Mouse (Mus musculus): ENCODE measurements around the gene Col4a2.

Gene Col4a2

DNA sequence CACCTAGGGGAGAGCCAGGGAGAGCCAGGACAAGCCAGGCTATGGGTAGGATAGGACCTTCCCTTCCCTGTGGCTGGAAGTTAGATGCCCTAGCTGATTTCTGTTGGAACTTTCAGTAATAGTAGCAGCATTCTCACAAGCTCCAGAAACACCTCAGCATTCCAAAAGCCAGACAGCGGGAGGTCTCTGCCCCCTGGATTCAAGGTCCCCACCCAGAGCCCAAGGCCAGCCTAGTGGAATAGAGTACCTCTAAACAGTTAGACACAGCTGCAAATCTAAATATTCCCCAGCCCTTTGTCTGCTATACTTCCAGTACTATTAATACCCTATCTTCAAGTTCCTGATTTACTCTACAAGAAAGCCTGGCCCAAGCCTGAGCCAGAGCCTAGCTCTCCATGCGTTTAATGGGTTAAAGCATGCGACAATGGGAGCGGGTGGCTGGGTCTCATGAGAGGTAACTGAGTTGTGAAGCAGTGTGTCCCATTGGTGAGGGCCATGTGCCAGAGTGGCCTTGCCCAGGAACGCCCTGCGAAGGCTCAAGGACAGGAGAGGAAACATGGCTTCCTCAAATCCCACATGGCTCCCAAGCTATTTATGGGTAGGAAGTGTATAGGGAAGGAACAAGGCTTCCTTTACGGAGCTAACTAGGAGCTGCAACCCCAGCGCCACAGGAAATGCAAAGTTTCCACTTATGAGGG is 15.3 kb upstream of the Col4a2 start:
- no peak for DNase-seq

DNA sequence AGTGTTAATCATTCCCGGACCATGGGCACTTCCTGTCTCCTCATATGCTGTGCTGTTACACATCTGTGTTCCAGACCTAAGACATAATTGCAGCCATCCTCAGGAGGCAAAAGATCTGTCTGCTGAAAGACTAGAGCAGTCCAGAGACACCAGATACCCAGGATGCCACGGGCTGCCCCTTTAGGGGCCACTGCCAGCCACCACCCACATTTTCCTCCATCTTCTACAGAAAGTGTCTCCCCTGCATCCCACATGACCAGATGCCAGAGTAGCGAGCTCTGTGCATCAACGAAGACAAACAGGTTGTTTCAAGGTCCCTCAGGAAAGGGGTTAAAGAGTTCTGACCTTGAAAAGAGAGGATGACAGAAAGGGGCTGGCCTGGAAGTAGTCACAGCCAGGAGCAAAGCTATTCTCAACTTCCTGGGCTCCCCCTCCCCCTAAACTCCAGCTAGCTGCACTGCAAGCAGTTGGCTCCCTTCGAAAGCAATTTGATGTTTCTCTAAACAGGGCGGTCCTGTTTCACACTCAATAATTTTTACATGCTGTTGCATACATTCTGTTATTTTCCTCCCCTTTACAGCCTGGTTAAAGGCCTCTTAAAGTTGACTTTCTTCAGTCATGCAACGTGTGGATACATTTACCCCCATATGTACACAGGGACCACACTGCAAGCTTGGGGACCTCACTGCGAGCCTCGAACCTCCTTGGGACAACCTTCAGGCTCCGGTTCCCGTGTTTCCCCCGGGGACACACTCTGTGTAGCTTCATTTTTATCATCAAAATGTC is 13.9 kb upstream of the Col4a2 start:
- no peak for DNase-seq

DNA sequence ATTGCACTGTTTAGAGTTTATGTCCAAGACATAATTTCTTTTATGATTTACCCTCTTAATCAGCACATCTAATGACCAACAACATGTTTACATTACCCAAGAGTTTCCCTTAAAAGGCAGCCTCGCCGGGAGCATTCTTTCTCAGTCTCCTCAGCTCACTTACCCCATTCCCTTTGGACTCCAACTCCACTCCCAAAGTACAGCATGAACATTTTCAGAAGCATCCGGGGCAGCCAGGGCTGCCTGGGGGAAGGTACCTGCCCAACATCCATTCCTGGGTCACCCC is 13.3 kb upstream of the Col4a2 start:
- no peak for DNase-seq

DNA sequence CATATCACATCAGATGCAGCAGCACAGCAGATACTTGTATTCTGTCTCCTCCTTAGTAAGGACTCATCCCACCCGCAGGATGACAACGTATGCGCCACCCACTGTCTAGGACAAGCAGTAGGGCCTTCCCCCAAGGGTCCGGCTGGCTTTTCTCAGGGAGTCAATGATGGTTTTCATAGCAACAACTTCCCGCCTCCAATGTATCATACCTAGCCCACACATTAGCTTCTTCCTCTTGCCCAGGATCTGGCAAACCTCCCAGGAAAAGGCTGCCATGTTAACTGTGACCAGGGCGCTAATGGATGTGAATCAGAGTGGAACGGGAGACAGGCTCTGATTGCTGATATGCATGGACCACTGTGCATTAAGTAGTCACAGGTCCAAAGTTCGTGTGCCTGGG is 12.2 kb upstream of the Col4a2 start:
- DNase-seq: peak; percentile 39

DNA sequence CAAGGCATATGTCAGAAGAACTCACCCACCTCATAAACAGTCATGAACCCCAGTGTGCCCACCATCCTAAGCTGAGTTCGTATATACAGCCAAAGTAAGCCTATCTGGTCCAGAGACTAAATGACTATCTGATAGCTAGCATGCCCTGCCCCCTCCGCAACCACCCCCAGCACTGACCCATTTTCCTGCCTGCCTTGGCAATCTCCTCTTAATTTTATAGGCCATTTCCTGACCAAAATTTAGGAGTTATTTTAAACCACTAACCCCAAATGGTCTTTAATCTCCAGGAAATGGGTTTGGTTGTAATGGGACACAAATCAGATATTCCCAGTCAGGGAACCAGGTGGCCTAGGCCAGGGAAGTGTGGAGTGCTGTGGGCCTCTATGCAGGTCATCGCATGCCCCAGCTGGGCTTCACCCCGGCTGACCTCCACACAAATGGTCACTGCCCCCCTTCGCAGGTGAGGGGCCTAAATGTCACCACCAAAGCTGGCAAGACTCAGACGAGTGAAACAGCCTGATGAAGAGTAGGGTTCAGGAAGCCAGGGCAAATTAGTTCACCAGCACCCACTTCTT is 8.5 kb upstream of the Col4a2 start:
- DNase-seq: no peak

DNA sequence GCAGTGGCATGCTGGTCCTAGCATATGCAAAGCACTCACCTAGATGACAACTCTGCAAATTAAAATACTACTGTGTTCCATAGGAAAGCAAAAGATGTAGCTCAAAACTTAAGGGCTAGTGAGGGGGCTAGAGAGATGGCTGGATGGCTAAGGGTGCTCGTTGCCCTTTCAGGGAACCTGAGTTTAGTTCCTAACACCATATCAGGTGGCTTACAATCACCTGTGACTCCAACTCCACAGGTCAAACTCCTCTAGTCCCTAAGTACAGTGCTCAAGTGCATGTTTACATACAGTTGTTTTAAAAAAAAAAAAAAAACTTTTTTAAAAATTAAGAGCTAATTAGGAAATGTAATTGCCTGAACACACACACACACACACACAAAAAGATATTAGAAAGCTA is 7.1 kb upstream of the Col4a2 start:
- DNase-seq: no peak

DNA sequence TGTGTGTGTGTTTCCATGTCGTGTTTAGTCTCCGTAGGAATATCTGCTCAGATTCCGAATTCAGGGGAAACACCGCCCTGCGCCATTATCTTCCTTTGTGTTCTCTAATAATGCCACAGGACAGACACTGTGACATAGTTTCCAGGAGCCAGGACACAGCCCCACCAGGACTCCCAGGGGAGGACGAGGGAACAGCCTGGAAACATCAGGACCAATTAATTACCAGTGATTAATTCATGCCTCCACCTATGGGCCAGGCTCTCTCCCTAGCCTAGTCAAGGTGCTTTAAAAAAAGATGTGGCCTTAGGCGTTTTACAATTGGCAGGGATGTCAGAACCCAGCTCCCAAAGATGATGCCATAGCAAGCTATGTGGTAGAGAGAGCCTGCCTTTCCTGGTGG is 5.2 kb upstream of the Col4a2 start:
- no peak for DNase-seq

DNA sequence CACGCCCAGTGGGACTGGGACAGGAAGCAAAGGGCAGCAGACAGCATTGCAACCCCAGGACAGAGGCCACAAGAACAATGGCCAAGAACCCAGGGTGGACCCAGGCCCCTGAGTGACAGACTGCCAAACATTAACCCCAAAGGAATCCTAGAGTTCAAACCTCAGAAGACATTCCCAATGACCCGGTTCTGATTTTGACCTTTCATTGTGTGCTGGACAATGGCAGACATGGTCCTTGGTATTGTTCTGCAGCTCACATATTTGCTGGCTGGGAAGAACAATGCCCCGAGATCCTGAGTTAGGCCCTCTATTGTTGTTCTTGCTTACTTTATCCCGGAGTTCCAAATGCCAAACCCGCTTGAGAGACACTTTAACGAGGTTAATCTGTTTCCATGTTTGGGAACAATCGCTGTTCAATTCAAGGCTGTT is 4.0 kb upstream of the Col4a2 start:
- no peak for DNase-seq

DNA sequence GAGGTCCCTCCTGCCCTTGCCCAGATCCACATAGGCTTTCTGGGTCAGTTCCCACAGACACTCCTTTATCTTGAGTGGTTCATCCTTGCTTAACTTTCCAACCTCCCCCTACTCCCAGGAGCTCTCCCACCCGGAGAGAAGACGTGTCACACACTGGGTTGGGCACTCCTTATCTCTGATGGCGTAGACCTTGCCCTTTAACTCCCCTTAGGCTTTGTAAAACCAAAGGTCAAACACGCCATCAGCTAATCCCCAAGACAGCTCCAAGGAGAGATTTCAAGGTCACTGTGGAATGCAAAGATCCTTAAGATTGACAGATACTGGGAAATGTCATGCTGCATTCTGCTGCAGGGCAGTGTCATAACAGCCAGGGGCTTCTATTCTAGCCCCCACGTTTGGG is 3.4 kb upstream of the Col4a2 start:
- DNase-seq: no peak

DNA sequence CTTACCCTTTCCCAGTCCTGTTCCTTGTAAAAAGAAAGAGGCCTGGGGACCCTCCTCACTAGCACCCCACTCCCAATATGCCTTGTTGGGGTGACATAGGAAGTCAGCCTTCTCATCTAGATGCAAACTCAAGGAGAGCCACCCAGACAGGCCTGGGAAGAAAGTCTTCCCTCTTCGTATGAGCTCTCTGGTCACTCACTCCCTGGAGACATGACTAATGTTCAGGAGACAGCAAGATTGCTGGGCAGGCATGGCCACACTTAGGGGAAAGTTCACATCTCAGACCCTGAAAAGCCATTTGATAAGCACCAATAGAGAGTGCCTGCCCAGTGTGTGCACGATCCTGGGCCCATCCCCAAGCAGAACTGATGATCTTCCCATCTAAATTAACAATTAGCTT is 2.6 kb upstream of the Col4a2 start:
- no peak for DNase-seq

DNA sequence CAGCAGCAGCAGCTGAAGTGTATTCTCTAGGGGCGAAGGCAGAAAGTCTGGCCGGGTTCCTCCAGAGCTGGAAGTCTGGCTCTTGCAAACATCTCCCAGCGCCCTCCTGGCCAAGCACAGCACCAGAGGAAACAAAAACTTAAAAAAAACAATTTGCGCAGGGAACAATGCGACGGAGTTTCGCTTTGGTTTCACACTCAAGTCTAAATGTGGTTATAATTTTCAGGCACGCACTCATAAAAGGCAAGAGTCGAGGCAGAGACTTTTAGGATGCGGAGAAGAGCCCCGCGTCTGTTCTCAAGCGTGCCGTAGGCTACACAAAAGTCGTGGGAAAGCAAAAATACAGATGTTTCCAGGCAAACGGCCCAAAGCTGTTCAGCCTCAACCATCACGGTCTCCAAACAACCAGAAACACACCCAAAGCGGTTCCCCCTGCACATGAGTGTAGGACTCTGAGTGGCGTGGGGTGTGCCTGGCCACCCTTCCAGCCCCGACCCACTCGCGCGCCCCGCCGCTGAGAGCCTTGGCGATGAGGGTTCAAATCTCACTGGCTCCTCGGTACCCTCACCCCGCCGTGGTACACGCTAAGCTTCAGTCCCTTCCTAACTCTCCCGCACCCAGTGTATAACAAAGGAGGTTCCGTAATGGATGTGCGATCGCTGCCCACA is 790 bp upstream of the Col4a2 start:
- DNase-seq: peak; percentile 12

DNA sequence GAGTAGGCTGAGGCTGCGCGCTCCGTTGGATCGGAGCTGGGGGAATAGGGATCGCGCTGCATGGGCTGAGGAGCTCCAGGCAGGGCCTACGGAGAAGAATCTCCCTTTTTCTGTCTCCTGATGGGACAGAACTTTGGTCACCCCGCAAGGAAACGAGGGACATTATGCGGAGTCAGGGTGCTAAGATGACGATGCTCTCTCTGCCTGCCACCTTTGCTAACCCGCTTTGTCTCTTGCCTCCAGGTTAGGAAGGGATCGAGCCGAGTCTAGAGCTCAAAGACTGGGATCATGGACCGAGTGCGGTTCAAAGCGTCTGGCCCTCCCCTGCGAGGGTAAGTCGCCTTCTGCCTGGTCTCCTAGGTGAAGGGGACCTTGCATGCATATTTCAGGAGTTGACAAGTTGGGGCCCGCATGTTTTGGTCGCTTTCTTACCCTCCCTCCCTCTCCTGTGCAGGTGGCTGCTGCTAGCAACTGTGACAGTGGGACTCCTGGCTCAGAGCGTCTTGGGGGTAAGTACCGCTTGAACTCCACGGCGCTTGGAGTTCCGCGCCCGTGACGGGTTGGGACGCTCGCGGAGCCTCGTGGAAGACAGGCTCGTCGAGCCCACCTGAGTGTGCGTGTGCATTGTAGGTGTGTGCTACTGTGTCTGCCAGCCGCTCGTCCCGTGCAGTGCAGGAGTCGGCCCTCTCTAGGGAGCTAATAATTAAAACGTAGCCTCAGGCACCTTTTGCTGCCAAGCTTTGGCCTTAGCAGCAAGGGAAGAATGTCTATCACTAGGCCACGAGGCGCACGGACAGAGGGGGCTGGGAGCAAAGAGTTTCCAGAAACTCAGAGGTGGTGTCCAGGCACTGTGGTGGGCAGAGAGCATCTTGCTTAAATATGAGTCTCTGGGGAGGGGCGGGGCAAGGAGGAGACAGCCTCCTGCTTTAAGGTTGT is 839 bp downstream of the Col4a2 start:
- DNase-seq: peak; percentile 18

DNA sequence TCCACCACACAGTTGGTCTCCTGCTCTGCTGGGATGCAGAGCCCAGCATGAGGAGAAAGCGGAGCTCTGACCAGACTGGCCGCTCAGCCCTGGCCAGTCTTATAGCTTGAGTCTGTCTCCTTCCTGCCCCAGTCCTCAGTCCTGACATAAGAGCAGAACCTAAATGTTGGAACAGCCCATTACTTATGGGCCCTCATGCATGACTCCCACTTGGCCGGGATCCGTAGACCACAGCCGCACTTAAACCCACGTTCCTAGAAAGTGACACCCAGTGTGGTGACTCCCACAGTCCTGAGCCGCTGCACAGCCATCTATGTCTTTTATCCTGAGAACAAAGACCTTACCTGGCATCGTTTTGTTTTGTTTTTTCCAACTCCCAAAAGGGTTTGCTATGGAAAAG is 2.0 kb downstream of the Col4a2 start:
- DNase-seq: no peak

DNA sequence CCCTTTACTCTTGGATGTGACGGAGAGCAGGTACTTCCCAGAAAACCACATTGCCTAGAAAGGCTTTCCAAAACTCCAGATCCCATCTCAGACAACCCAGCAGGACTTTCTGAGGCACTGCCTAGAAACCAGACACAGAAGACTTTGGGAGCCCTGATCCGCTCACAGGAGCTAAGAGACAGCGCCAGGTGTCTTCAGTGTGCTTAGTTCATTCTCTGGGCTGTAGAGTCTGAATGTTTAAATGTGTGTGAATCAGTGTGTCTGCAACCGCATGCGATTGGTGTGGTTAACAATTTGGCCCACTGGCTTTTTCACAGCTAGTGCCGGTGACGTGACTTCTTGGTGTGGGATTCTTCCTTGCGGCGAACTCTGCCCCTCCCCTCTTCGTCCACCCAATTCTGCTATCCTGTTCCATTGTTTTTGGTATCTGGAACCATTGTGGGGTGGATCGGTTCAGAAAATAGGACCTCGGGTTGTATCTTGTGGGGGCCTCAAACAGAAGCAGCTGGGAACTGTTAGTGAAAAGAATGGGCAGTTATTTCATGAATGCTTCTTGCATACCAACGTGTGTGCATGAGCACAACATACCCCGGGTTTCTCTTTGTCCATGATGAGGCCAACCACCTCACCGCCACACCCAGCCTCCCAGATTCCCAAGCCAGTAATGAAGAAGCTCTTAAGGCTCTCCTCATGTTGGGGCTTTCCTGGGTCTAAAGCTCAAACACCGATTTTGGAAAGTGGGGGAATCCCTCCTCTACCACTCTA is 2.8 kb downstream of the Col4a2 start:
- no peak for DNase-seq

DNA sequence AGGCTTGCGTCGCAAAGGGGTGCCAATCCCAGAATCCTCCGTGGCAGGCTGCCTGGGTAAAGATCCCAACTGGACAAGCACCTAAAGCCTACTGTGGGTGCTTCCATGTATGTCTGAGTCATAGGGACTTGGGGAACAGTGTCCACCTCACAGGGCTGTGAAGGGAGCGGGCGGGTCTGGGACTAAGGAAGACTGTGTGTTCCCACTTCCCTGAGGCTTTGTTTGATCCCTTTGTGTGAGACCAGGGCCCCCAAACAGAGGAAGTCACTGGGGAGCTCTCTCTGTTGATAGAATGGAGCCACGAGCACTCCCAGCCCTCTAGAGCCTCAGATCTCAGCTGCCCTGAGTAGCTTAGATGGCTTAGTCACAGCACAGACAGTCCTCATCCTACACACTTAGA is 3.5 kb downstream of the Col4a2 start:
- DNase-seq: no peak

DNA sequence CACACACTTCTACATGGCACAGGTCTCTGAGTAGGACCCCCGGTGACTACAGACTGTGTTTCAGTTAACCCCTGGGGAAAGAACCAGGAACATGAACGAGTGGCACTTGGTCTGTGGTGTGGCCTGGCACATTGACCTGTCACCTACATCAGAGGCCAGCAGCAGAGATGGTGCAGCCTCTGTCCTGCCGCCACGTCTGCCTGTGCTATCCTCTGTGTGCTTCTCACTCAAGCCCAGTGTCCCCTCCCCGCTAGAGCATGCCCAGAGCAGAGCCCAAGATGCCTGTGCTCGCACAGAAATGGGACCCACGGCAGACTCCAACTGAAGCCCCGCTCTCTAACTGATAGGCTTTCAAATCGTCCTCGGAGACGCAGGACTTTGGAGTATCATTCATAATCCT is 6.8 kb downstream of the Col4a2 start:
- DNase-seq: no peak

DNA sequence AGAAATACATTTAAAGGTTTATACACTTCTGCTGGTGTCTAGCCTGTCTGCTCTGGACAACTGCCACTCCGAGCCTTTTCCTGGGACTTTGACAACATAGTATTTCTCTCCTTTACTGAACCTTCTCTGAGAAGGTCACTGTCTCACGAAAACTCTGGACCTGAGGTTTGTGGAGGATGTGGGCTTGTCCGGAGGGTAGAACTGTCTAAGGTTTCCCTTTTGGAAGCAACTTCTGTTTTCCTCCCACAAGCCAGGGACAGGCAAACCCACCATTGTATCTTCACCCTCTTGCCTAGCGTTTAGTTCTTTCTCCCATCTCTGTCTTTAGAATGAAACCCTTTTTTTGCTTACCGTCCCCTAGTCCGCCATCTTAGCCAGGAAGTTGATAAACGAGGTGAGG is 9.2 kb downstream of the Col4a2 start:
- DNase-seq: no peak

DNA sequence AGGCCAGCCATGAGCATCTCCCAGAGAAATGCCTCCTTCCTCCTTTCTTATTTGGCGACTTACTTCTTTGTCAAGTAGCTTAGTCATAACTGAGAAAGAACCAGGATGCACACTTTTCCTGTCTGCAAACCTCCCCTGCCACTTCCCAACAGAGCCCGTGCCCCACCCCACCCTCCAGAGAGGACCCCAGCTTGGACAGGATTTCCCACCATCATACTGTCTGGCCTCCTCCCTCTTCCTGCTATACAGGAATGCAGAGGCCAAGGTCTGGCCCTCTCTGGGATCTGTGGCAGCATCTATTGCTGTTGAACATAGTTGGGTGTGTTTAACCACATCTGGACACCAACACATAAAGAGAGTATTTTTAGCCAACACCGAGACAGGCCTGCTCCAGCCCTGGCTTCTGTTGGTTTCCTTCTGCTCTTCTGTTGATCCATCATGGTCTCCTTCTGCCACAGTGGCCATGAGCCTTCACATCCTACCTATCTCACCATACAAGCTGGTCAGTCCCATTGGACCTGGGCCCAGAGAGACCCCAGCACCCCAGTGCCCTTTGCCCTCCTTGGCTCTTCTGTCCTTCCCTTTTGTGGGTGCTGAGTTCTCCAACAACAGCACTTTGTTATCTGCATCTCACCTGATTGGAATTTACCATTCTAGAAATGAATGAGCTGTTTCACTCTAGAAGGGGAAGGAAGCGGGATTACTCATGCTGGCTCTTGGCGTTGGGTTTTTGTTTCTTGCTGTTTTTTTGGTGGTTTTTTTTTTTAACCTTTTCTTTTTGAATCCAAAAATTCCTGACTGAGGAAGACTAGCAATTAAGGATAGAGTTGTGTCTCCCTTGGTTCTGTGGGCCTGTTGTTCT is 10.3 kb downstream of the Col4a2 start:
- DNase-seq: no peak

DNA sequence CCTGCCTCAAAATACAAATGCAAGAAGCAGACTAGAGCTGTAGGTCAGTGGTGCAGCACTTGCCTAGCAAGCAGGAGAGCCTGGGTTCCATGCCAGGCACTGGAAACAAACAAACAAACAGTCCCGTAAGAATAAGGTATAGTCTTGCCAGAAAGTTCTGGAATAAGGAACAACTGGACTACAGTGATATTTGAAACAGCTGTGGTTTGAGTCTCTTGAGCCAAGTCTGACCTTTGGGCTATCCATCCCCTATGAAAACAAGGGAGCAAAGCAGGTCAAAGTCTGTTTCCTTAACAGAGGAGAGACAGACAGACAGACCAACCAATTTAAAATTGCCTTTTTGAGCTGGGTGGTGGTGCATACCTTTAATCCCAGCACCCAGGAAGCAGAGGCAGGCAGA is 11.1 kb downstream of the Col4a2 start:
- no peak for DNase-seq

DNA sequence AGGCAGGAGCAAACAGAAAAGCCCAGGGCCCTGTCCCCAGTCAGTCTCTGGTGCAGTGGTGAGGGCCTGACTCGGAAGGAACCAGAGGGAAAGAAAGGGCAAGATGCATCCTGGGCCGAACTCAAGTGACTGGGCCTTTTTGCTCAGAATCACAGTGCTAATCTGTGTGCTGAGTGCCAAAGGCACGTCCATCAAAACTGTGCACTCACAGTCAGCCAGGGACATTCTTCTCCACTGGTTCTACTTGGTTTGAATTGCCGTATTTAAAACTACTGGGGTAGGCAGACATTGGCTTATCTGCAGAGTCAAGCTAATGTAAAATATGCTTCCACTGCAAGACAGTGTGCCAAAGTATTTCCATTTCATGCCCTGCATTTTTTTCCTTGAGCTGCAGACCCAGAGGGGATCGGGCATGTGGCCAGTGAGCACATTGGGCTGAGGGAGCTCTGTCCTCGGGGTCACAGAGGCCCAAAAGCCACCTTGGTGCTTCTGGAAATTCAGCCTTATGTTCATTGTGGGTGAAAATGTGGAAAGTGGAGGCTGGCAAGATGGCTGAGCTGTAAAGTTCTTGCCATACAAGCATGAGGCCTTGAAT is 12.3 kb downstream of the Col4a2 start:
- DNase-seq: no peak

DNA sequence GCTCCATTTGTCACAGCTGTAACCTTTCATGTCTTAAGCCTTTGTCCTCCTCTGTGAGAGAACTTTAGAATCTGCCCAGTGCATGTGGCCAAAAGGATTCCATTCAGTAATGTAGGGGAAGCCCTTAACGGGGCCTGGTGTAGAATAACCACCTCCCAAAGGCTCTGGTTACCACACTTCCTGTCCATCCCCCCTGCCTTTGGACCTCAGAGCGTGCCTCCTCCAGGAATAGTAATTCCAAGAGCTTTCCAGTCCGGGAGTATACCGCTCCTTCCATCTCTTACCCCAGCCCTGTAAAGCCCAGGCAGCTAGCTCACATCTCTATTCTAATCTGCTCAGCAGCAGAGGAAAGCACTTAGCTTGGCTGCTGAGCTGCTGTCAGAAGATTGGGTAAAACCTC is 14.7 kb downstream of the Col4a2 start:
- no peak for DNase-seq

Measured in right cerebral cortex, adult 18-20 months (tissue).